Mouse (Mus musculus): ENCODE data around the gene Cd59b. TPM values are rescaled to one million over a fixed set of nuclear protein-coding genes. Genes with fewer than 3 reads are reported as not detected.

Gene Cd59b
- polyA plus RNA-seq, 1 experiment from 2014 or later: 3.5 TPM

DNA sequence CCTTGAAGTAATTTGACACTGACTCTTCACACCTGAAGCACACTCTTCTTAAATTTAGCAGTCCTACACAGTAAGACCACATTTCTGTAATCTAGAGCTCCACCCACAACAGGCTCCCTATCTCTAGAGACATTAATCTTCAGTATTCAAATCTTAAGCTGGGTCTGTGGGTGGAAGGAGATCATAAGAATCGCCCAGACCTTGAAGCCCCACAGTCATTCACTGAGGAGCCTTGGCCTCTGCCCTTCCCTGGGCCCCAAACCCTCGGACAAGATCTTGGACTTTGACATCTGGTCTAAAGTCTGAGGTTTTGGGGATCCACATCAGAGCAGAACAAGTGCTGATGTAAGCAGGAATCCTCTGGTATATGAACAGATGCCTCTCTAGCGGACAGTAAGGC lies 53.9 kb downstream of the Cd59b start:
- Histone ChIP-seq H3K27ac (replicated peaks) (no peak overlapping the region), H3K9ac (no peak overlapping the region), H3K36me3 (no peaks in the 10 kb centered on the region), H3K27me3 (0 out of 2 replicates have a peak, but pooled peaks cover 11% of the 10 kb centered on the region), H3K4me2 (peak overlapping the region; percentile 98), H3K4me1 (replicated peaks) (peaks cover 11% of the 10 kb centered on the region), H3K9me3 (no peaks in the 10 kb centered on the region), H3K4me3 (peak overlapping the region; percentile 66; the same call in 1 of the 2 replicates)
- ATAC-seq (ENCODE audit: low FRiP score, low read depth): peak; percentile 31
- WGBS: 38% methylated on average over 3 of the region's 3 CpGs

DNA sequence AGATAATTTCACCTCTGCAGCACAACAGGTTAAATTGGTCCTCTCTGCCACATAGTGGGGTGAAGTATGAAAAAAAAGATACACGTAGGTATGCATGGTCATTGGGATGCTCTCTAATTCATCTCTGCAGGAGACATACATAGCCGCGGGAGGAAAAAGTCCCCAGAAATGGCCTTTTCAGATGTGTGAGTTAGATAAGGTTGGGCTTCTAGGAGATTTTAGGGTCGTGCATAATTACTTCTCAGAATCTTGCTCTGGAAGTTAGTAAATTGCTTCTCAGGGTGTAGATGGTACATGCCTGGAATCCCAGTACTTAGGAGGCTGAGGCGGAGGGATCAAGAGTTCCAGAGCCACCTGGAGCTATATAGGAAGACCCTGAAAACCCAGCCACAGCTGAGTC lies 54.4 kb downstream of the Cd59b start:
- H3K9me3 ChIP-seq: no peaks in the 10 kb centered on the region
- no peaks in the 10 kb centered on the region for H3K36me3 ChIP-seq
- H3K4me1 ChIP-seq (replicated peaks): peaks cover 11% of the 10 kb centered on the region
- no peak overlapping the region for H3K4me3 ChIP-seq
- H3K4me2 ChIP-seq: no peak overlapping the region
- WGBS: 83% methylated on average over 5 of the region's 5 CpGs
- no peak overlapping the region for H3K27ac ChIP-seq (replicated peaks)
- H3K27me3 ChIP-seq: 0 out of 2 replicates have a peak, but pooled peaks cover 11% of the 10 kb centered on the region
- no peak for ATAC-seq (ENCODE audit: low FRiP score, low read depth)
- H3K9ac ChIP-seq: no peak overlapping the region

DNA sequence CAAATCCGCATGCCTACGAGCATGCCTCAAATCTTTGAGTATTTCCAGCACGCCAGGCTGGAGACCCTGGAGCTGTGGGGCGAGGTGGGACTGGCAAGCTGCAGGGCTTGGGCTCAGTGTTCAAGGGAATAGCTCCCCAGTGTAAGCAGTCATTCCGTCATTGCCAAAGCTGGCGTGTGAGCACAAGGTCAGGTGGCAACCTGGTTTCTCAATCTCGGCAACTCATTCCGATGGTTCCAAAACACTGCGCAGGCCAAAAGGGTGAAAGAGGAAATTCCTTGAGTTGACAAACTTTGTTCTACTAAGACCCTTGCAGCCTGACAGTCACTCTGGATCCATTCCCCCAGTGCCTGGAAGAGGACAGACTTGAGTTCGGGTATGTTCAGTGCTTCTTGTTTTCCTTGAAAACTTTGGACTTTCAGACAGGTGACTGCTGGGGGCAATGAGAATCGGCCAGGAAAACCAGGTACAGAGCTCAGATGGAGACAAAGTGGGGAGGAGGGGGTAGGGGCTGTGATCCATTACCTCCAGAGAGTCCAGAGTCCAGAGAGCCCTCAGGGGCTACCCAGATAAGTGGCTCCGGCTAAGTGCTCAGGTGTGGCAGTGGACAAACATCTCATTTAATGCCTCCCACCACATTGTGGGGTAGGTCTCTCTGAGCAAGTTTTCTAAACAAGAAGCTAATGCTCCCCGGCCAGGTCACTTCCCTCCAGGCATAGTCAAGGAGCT lies 59.3 kb downstream of the Cd59b start:
- H3K4me1 ChIP-seq (replicated peaks): no peaks in the 10 kb centered on the region
- H3K27ac ChIP-seq (replicated peaks): no peak overlapping the region
- H3K4me3 ChIP-seq: no peak overlapping the region
- 0 out of 2 replicates have a peak, but pooled peaks cover 11% of the 10 kb centered on the region for H3K27me3 ChIP-seq
- H3K9ac ChIP-seq: no peak overlapping the region
- H3K9me3 ChIP-seq: no peaks in the 10 kb centered on the region
- no peak overlapping the region for H3K4me2 ChIP-seq
- WGBS: 91% methylated on average over 13 of the region's 13 CpGs
- no peak for ATAC-seq (ENCODE audit: low FRiP score, low read depth)
- H3K36me3 ChIP-seq: no peaks in the 10 kb centered on the region

DNA sequence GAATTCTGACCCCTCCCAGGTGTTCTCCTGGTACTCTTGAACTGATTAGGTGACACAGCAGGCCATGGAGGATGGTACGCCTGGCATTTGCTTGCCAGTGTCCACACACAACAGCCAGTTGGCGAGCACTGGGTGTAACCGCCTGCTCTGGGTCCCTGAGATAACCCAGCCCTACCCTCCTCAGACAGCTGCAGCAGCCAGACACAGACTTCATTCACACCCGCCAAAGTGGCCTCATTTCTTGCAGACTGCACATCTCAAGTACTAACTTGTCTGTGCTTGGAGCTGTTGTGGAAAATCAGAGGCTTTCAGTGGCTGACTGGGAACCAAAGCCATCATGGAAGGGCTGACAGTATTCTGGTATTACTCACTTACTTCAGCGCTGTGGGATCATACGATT lies 60.5 kb downstream of the Cd59b start:
- WGBS: 78% methylated on average over 6 of the region's 6 CpGs
- Histone ChIP-seq H3K36me3 (no peaks in the 10 kb centered on the region), H3K27me3 (0 out of 2 replicates have a peak, but pooled peaks cover 8% of the 10 kb centered on the region), H3K9me3 (no peaks in the 10 kb centered on the region), H3K9ac (no peak overlapping the region), H3K27ac (replicated peaks) (no peak overlapping the region), H3K4me3 (no peak overlapping the region), H3K4me2 (no peak overlapping the region), H3K4me1 (replicated peaks) (no peaks in the 10 kb centered on the region)
- no peak for ATAC-seq (ENCODE audit: low FRiP score, low read depth)

DNA sequence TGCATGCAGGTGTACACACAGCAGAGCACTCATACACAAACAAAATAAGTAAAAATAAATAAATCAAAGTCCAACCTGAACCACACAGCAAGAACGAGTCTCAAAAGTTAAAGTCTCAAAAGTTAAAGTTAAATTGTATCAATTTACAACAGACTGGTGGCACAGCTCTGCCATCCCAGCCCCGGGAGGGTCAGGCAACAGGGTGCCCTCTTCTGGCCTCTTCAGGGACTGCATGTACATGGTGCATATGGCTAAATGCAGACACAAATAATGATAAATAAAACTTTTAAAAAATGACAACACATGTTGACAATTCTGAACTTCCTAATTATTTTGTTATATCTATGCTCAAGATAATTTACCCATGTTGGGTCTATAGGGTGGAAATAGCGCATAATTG lies 61.3 kb downstream of the Cd59b start:
- H3K9ac ChIP-seq: no peak overlapping the region
- no peak overlapping the region for H3K4me2 ChIP-seq
- no peaks in the 10 kb centered on the region for H3K9me3 ChIP-seq
- no peak overlapping the region for H3K27ac ChIP-seq (replicated peaks)
- no peak for ATAC-seq (ENCODE audit: low FRiP score, low read depth)
- no peak overlapping the region for H3K4me3 ChIP-seq
- H3K27me3 ChIP-seq: 0 out of 2 replicates have a peak, but pooled peaks cover 3% of the 10 kb centered on the region
- WGBS: 63% methylated on average over 3 of the region's 3 CpGs
- H3K36me3 ChIP-seq: no peaks in the 10 kb centered on the region
- no peaks in the 10 kb centered on the region for H3K4me1 ChIP-seq (replicated peaks)

DNA sequence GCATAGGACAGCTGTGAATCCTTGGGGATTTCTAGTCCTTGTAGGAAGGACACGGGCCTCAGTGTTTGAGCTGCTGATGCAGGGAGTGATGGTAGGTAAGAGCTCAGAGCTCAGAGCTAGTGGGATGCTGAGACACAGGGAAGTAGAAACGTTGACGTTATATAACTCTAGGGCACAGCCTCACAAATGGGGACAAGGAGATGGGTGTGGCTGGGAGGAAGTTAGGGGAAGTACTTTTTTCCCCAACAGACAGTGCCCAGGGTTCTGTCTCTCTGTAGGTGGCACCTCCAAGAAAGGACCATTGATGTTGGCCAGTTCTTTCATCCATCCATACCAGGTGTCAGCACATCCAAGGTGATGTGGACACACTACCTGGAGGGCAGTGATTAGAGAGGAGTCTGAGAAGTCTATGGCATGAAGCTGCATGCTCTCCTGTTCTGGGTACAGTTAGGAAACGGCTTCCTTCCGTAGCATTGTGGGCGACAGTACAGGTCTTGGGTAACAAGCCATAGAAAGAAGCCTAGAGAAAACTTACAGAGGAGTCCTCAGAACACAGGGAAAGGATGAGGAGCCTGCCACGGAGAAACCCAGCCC lies 62.7 kb downstream of the Cd59b start:
- H3K27me3 ChIP-seq: no peaks in the 10 kb centered on the region
- no peak overlapping the region for H3K4me2 ChIP-seq
- no peak overlapping the region for H3K27ac ChIP-seq (replicated peaks)
- H3K9ac ChIP-seq: no peak overlapping the region
- no peak overlapping the region for H3K4me3 ChIP-seq
- WGBS: 83% methylated on average over 7 of the region's 7 CpGs
- H3K4me1 ChIP-seq (replicated peaks): no peaks in the 10 kb centered on the region
- H3K9me3 ChIP-seq: no peaks in the 10 kb centered on the region
- ATAC-seq (ENCODE audit: low FRiP score, low read depth): no peak
- no peaks in the 10 kb centered on the region for H3K36me3 ChIP-seq

DNA sequence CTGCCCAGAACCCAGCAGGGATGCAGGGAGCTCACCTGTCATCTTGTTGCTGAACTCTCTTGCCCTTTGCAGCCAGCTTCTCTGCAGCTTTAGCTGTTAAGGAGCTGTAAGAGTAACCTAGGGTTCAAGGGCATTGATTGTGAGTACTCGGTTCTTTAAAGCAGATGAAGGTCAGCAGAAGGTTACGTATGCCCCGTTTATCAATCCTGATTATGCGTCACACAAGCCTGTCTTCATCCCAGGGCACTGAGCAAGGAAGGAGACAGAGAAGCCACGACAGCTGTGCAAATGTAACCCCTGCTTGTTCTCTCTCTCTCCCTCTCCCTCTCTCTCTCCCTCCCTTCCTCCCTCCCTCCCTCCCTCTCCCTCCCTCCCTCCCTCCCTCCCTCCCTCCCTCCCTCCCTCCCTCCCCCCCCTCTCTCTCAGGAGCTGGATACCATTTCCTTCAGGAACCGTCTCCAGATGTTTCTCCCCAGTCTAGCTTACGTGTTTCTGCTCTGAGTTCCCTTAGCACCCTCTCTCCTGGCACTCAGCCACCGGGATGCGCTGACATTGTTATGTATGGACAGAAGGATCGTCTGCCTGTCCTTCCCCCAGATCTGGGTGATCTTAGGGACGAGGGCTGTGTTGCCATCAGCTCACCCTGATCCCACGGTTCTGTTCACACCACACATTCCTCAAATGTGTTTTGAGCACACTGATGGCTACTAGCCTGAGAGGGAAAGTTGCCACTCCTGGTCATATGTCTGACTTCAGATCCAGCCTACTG lies 63.6 kb downstream of the Cd59b start:
- WGBS: 49% methylated on average over 11 of the region's 12 CpGs
- ATAC-seq (ENCODE audit: low FRiP score, low read depth): no peak
- Histone ChIP-seq H3K27me3 (no peaks in the 10 kb centered on the region), H3K4me3 (no peak overlapping the region), H3K9ac (no peak overlapping the region), H3K9me3 (no peaks in the 10 kb centered on the region), H3K4me1 (replicated peaks) (no peaks in the 10 kb centered on the region), H3K36me3 (no peaks in the 10 kb centered on the region), H3K27ac (replicated peaks) (no peak overlapping the region), H3K4me2 (no peak overlapping the region)

DNA sequence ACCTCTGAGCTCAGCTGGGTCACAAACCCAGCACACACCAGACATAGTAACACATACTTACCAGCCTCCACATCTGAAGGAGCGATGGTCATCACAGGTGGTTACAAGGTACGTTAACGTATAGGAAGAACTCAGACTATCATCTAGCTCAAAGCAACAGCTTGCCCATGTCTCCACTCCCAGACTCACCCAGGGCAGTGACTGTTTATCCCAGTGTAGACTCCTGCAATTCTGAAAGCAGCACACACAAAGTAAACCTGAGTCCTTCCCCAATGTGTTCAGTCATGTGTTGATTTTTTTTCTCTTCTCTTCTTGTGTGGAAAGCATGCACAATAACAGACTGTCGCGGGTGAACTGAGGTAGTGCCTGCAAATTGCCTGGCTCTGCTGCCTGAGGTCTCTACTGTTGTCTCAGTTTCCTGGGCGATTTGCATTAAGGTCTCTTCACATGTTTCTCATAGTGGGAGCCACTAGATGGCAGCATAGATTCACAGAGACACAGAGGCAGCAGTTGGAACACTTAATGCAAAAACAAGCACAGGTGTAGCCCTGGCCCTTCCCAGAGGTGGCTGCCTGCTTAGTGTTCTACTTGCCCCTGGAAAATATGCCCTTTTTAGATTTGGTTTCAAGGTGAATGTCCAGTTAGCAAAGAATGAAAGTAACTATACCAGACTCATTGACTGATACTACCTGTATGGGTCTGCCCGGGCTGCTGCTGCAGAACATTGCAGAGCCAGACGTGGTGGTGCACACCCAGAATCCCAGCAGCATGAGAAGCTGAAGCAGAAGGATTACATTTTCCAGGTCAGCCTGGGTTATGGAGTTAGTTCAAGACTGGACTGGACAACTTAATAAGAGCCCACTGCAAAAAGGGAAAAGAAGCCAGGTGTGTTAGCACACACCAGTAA lies 64.8 kb downstream of the Cd59b start:
- H3K4me2 ChIP-seq: no peak overlapping the region
- WGBS: 50% methylated on average over 8 of the region's 8 CpGs
- no peaks in the 10 kb centered on the region for H3K9me3 ChIP-seq
- no peak overlapping the region for H3K27ac ChIP-seq (replicated peaks)
- peak; percentile 77 for ATAC-seq (ENCODE audit: low FRiP score, low read depth)
- H3K36me3 ChIP-seq: no peaks in the 10 kb centered on the region
- no peaks in the 10 kb centered on the region for H3K4me1 ChIP-seq (replicated peaks)
- no peak overlapping the region for H3K9ac ChIP-seq
- no peak overlapping the region for H3K4me3 ChIP-seq
- no peaks in the 10 kb centered on the region for H3K27me3 ChIP-seq

DNA sequence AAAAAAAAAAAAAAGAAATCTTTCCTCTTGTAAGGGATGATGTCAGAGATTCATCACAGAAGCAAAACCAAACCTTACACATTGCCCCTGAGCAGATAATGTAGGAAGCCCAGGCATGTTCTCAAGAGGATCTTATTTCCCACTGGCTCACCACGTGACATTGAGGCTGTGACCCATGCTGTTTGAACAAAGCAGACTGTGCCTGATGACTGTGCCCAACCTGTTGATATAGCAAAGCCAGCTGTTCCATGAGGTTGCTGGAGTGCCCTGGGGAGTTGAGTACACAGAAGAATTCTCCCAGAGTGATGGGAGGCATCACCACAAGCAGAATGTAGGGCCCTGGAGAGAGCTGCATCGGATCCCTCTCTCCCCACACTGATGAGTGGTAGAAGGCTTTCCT lies 66.3 kb downstream of the Cd59b start:
- H3K9me3 ChIP-seq: no peaks in the 10 kb centered on the region
- no peaks in the 10 kb centered on the region for H3K27me3 ChIP-seq
- no peaks in the 10 kb centered on the region for H3K36me3 ChIP-seq
- no peak overlapping the region for H3K4me3 ChIP-seq
- WGBS: 50% methylated on average over 2 of the region's 2 CpGs
- H3K9ac ChIP-seq: no peak overlapping the region
- ATAC-seq (ENCODE audit: low FRiP score, low read depth): no peak
- no peak overlapping the region for H3K27ac ChIP-seq (replicated peaks)
- H3K4me1 ChIP-seq (replicated peaks): no peaks in the 10 kb centered on the region
- no peak overlapping the region for H3K4me2 ChIP-seq
